Mouse (Mus musculus): ENCODE data around the gene Eef2k. TPM values are rescaled to one million over a fixed set of nuclear protein-coding genes. Genes with fewer than 3 reads are reported as not detected.

Eef2k gene
- polyA plus RNA-seq, 1 experiment from 2014 or later: 23.9 TPM

- Histone ChIP-seq H3K36me3 (peaks cover 9% of the 10 kb centered on the region; the same call in 1 of the 2 replicates), H3K27me3 (no peaks in the 10 kb centered on the region), H3K27ac (no peak overlapping the region), H3K9me3 (no peaks in the 10 kb centered on the region), H3K4me2 (replicated peaks) (no peak overlapping the region), H3K4me3 (replicated peaks) (no peak overlapping the region), H3K9ac (replicated peaks) (no peak overlapping the region), H3K4me1 (replicated peaks) (peaks cover 28% of the 10 kb centered on the region)
- 94% methylated on average over 11 of the region's 11 CpGs for WGBS
- no peak for ATAC-seq
Observed at GRCm38 (mm10) chr7:120859854-120860253, 17.2 kb downstream of the Eef2k start.

- H3K4me3 ChIP-seq (replicated peaks): no peak overlapping the region
- H3K4me1 ChIP-seq (replicated peaks): peaks cover 39% of the 10 kb centered on the region
- no peaks in the 10 kb centered on the region for H3K9me3 ChIP-seq
- 53% methylated on average over 10 of the region's 10 CpGs for WGBS
- ATAC-seq: no peak
- no peaks in the 10 kb centered on the region for H3K27me3 ChIP-seq
- no peak overlapping the region for H3K27ac ChIP-seq
- H3K9ac ChIP-seq (replicated peaks): no peak overlapping the region
- H3K4me2 ChIP-seq (replicated peaks): no peak overlapping the region
- H3K36me3 ChIP-seq: peaks cover 9% of the 10 kb centered on the region; the same call in 1 of the 2 replicates
Observed at GRCm38 (mm10) chr7:120860799-120861487, 18.3 kb downstream of the Eef2k start.

- no peaks in the 10 kb centered on the region for H3K27me3 ChIP-seq
- no peaks in the 10 kb centered on the region for H3K9me3 ChIP-seq
- 22% methylated on average over 2 of the region's 2 CpGs for WGBS
- peaks cover 45% of the 10 kb centered on the region for H3K4me1 ChIP-seq (replicated peaks)
- H3K4me2 ChIP-seq (replicated peaks): no peak overlapping the region
- H3K4me3 ChIP-seq (replicated peaks): no peak overlapping the region
- peaks cover 9% of the 10 kb centered on the region; the same call in 1 of the 2 replicates for H3K36me3 ChIP-seq
- no peak for ATAC-seq
- no peak overlapping the region for H3K27ac ChIP-seq
- H3K9ac ChIP-seq (replicated peaks): no peak overlapping the region
Observed at GRCm38 (mm10) chr7:120861488-120862047, 18.9 kb downstream of the Eef2k start.

GRCm38 (mm10) chr7:120862196-120862595, 19.6 kb downstream of the Eef2k start:
- WGBS: 14% methylated on average over 3 of the region's 3 CpGs
- no peak for ATAC-seq
- no peaks in the 10 kb centered on the region for H3K9me3 ChIP-seq
- peaks cover 9% of the 10 kb centered on the region; the same call in 1 of the 2 replicates for H3K36me3 ChIP-seq
- H3K4me3 ChIP-seq (replicated peaks): no peak overlapping the region
- H3K27ac ChIP-seq: no peak overlapping the region
- no peaks in the 10 kb centered on the region for H3K27me3 ChIP-seq
- H3K4me1 ChIP-seq (replicated peaks): peaks cover 49% of the 10 kb centered on the region
- no peak overlapping the region for H3K4me2 ChIP-seq (replicated peaks)
- no peak overlapping the region for H3K9ac ChIP-seq (replicated peaks)

GRCm38 (mm10) chr7:120862626-120863025, 20.0 kb downstream of the Eef2k start:
- Histone ChIP-seq H3K27me3 (no peaks in the 10 kb centered on the region), H3K4me2 (replicated peaks) (no peak overlapping the region), H3K9ac (replicated peaks) (no peak overlapping the region), H3K9me3 (no peaks in the 10 kb centered on the region), H3K4me1 (replicated peaks) (peaks cover 49% of the 10 kb centered on the region), H3K4me3 (replicated peaks) (no peak overlapping the region), H3K27ac (no peak overlapping the region), H3K36me3 (peaks cover 9% of the 10 kb centered on the region; the same call in 1 of the 2 replicates)
- WGBS: 69% methylated on average over 7 of the region's 7 CpGs
- ATAC-seq: no peak

- no peak for ATAC-seq
- Histone ChIP-seq H3K36me3 (peaks cover 6% of the 10 kb centered on the region; the same call in 1 of the 2 replicates), H3K4me2 (replicated peaks) (no peak overlapping the region), H3K4me1 (replicated peaks) (peaks cover 49% of the 10 kb centered on the region), H3K4me3 (replicated peaks) (no peak overlapping the region), H3K9ac (replicated peaks) (no peak overlapping the region), H3K27ac (no peak overlapping the region), H3K9me3 (no peaks in the 10 kb centered on the region), H3K27me3 (no peaks in the 10 kb centered on the region)
- WGBS: 54% methylated on average over 5 of the region's 5 CpGs
Observed at GRCm38 (mm10) chr7:120863476-120863875, 20.8 kb downstream of the Eef2k start.

GRCm38 (mm10) chr7:120865100-120865499, 22.5 kb downstream of the Eef2k start:
- H3K4me2 ChIP-seq (replicated peaks): peak overlapping the region; percentile 21; the same call in 1 of the 2 replicates
- ATAC-seq: peak; percentile 93
- H3K9ac ChIP-seq (replicated peaks): no peak overlapping the region
- WGBS: 5% methylated on average over 7 of the region's 7 CpGs
- no peaks in the 10 kb centered on the region for H3K36me3 ChIP-seq
- H3K27ac ChIP-seq: peak overlapping the region; percentile 67; the same call in 1 of the 2 replicates
- peaks cover 52% of the 10 kb centered on the region for H3K4me1 ChIP-seq (replicated peaks)
- no peaks in the 10 kb centered on the region for H3K27me3 ChIP-seq
- no peak overlapping the region for H3K4me3 ChIP-seq (replicated peaks)
- H3K9me3 ChIP-seq: no peaks in the 10 kb centered on the region

- H3K9me3 ChIP-seq: no peaks in the 10 kb centered on the region
- H3K4me2 ChIP-seq (replicated peaks): no peak overlapping the region
- peaks cover 52% of the 10 kb centered on the region for H3K4me1 ChIP-seq (replicated peaks)
- ATAC-seq: no peak
- H3K4me3 ChIP-seq (replicated peaks): no peak overlapping the region
- no peak overlapping the region for H3K9ac ChIP-seq (replicated peaks)
- H3K27me3 ChIP-seq: no peaks in the 10 kb centered on the region
- no peaks in the 10 kb centered on the region for H3K36me3 ChIP-seq
- 45% methylated on average over 4 of the region's 4 CpGs for WGBS
- H3K27ac ChIP-seq: peak overlapping the region; percentile 67
Observed at GRCm38 (mm10) chr7:120865832-120866231, 23.2 kb downstream of the Eef2k start.

- Histone ChIP-seq H3K27me3 (no peaks in the 10 kb centered on the region), H3K9me3 (no peaks in the 10 kb centered on the region), H3K4me1 (replicated peaks) (peaks cover 48% of the 10 kb centered on the region), H3K27ac (no peak overlapping the region), H3K9ac (replicated peaks) (no peak overlapping the region), H3K4me3 (replicated peaks) (no peak overlapping the region), H3K36me3 (no peaks in the 10 kb centered on the region), H3K4me2 (replicated peaks) (no peak overlapping the region)
- ATAC-seq: no peak
- WGBS: 84% methylated on average over 2 of the region's 2 CpGs
Observed at GRCm38 (mm10) chr7:120866684-120867083, 24.1 kb downstream of the Eef2k start.

GRCm38 (mm10) chr7:120867720-120868119, 25.1 kb downstream of the Eef2k start:
- Histone ChIP-seq H3K27ac (no peak overlapping the region), H3K36me3 (no peaks in the 10 kb centered on the region), H3K4me1 (replicated peaks) (peaks cover 45% of the 10 kb centered on the region)

GRCm38 (mm10) chr7:120869883-120870282, 27.3 kb downstream of the Eef2k start:
- 76% methylated on average over 5 of the region's 5 CpGs for WGBS
- no peaks in the 10 kb centered on the region for H3K27me3 ChIP-seq
- H3K27ac ChIP-seq: no peak overlapping the region

More at GRCm38 (mm10) chr7:120867720-120868119, 25.1 kb downstream of the Eef2k start:
- 96% methylated on average over 1 of the region's 1 CpGs for WGBS
- no peak overlapping the region for H3K4me2 ChIP-seq (replicated peaks)
- H3K4me3 ChIP-seq (replicated peaks): no peak overlapping the region
- no peaks in the 10 kb centered on the region for H3K27me3 ChIP-seq
- no peak overlapping the region for H3K9ac ChIP-seq (replicated peaks)
- no peaks in the 10 kb centered on the region for H3K9me3 ChIP-seq
- ATAC-seq: peak; percentile 27; the same call in 1 of the 2 replicates

GRCm38 (mm10) chr7:120870431-120871008, 27.9 kb downstream of the Eef2k start:
- no peak overlapping the region for H3K4me3 ChIP-seq (replicated peaks)
- ATAC-seq: no peak
- no peaks in the 10 kb centered on the region for H3K36me3 ChIP-seq
- H3K9ac ChIP-seq (replicated peaks): no peak overlapping the region
- H3K4me2 ChIP-seq (replicated peaks): no peak overlapping the region
- WGBS: 74% methylated on average over 5 of the region's 5 CpGs
- H3K9me3 ChIP-seq: no peaks in the 10 kb centered on the region
- peaks cover 20% of the 10 kb centered on the region for H3K4me1 ChIP-seq (replicated peaks)
- no peaks in the 10 kb centered on the region for H3K27me3 ChIP-seq
- no peak overlapping the region for H3K27ac ChIP-seq

More at GRCm38 (mm10) chr7:120869883-120870282, 27.3 kb downstream of the Eef2k start:
- Histone ChIP-seq H3K36me3 (no peaks in the 10 kb centered on the region), H3K9me3 (no peaks in the 10 kb centered on the region), H3K4me1 (replicated peaks) (peaks cover 27% of the 10 kb centered on the region), H3K4me3 (replicated peaks) (no peak overlapping the region), H3K4me2 (replicated peaks) (no peak overlapping the region), H3K9ac (replicated peaks) (no peak overlapping the region)
- no peak for ATAC-seq
